Mouse (Mus musculus): ENCODE data around the gene Ndrg3. TPM values are rescaled to one million over a fixed set of nuclear protein-coding genes. Genes with fewer than 3 reads are reported as not detected.

The Ndrg3 gene
- polyA plus RNA-seq, 1 experiment from 2014 or later = 22.8 TPM

DNA sequence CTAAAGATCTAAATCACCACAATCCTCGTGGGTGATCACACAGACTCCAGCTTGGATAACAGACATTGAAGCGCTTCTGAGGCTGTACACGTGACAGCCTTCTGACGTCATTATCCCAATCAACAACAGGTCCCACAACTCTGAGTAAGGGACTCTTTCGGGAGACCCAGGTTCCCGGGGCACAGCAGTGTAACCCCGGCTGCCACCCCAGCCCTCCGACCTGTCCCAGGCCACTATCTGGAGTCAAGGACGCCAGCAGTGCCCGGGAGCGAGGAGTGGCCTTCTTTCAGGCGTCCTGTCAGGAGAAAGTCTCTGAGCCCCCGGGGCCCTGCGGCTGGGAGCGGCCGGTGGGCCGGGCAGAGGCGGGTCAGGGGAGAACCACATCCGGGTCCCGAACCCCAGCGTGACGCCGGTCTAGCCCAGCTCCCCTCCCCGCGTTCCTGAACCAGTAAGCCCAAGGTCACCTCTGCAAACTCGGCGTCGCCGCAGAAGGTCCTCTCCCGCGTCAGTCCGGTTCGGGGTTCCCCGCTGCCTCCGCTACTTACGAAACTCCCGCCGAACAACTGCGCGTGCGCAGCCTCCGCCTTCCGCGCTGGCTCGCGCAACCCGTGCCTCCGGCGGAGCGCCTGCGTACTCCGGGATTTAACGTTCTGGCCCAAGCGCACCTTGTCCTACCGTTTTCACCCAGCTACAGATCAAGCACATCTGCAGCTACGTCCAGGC lies 14.8 kb upstream of the Ndrg3 start, which contains the start of gene Dsn1:
Gene Dsn1 (minus strand): TSS at position 644 of the 723 bp plus-strand sequence.
- peak; percentile 81 for ATAC-seq
- DNase-seq (ENCODE audit: low spot score) = peak; percentile 93
- Histone ChIP-seq H3K9ac (replicated peaks; ENCODE audit: low read depth) (peak within 1 kb of the TSS; percentile 54), H3K9me3 (ENCODE audit: low read length) (no peaks in the 10 kb centered on the region), H3K4me3 (ENCODE audit: low read depth, low read length) (peak within 1 kb of the TSS; percentile 73), H3K27me3 (replicated peaks; ENCODE audit: insufficient read depth, low read length) (no peaks in the 10 kb centered on the region), H3K4me1 (ENCODE audit: insufficient read depth, low read depth, low read length) (peaks cover 9% of the 10 kb centered on the region; the same call in 1 of the 2 replicates), H3K36me3 (ENCODE audit: insufficient read depth, low read length) (no peaks in the 10 kb centered on the region), H3K4me2 (replicated peaks; ENCODE audit: low read depth, low read length) (peak within 1 kb of the TSS; percentile 96), H3K27ac (ENCODE audit: low read length) (peak within 1 kb of the TSS; percentile 20)
- under 1% methylated on average over 40 of the region's 56 CpGs for WGBS
- no peak for TF ChIP-seq EP300 (IDR thresholded peaks at IDR 0.05)
- no peak for TF ChIP-seq CTCF (IDR thresholded peaks at IDR 0.05)

DNA sequence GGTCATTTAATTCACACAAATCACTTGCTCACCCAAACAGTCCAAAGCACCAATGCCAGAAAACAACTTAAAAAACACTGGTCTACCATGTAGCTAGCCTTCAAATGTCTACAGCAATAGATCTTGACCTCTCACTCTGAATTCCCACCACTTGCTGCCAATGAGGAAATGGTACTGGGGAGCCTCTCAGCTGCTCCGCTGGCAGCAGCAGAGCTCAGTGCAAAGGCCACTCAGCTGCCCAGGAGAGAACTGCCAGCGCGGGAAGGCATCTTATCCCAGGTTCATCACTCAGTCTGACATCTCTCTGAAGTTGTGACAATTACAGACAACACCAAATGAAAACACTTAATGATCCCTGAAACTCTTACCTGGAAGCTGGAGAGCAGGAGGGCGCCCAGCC lies 10.5 kb upstream of the Ndrg3 start:
- Histone ChIP-seq H3K9me3 (ENCODE audit: low read length) (no peaks in the 10 kb centered on the region), H3K4me2 (replicated peaks; ENCODE audit: low read depth, low read length) (no peak overlapping the region), H3K27me3 (replicated peaks; ENCODE audit: insufficient read depth, low read length) (no peaks in the 10 kb centered on the region), H3K36me3 (ENCODE audit: insufficient read depth, low read length) (no peaks in the 10 kb centered on the region), H3K4me1 (ENCODE audit: insufficient read depth, low read depth, low read length) (peaks cover 7% of the 10 kb centered on the region; the same call in 1 of the 2 replicates), H3K27ac (ENCODE audit: low read length) (no peak overlapping the region), H3K9ac (replicated peaks; ENCODE audit: low read depth) (no peak overlapping the region), H3K4me3 (ENCODE audit: low read depth, low read length) (no peak overlapping the region)
- ATAC-seq (no peak), DNase-seq (ENCODE audit: low spot score) (no peak)
- 88% methylated on average over 4 of the region's 4 CpGs for WGBS
- no peak for TF ChIP-seq EP300 (IDR thresholded peaks at IDR 0.05)

DNA sequence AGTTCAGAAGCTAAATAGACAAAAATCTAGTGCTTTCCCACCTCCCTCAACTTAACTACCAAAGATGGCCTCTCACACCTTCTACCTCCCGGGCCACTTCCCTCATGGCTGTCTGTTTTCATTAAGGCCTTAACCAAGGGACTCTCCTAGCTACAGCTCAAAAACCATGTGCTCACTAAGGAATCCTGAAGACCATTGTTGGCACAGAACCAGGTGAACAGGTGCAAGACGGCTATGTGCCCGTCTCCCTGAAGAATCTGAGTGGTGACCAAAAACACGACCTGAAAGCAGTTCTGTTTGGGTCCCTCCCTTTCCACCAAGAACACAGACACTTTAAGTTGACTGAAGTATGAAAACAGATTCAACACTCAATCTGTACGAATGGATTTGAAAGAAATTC lies 6.4 kb upstream of the Ndrg3 start:
- TF ChIP-seq EP300 (IDR thresholded peaks at IDR 0.05) (no peak), CTCF (IDR thresholded peaks at IDR 0.05) (no peak)
- ATAC-seq (no peak), DNase-seq (ENCODE audit: low spot score) (no peak)
- Histone ChIP-seq H3K9ac (replicated peaks; ENCODE audit: low read depth) (no peak overlapping the region), H3K27ac (ENCODE audit: low read length) (no peak overlapping the region), H3K9me3 (ENCODE audit: low read length) (no peaks in the 10 kb centered on the region), H3K4me1 (ENCODE audit: insufficient read depth, low read depth, low read length) (no peaks in the 10 kb centered on the region), H3K27me3 (replicated peaks; ENCODE audit: insufficient read depth, low read length) (no peaks in the 10 kb centered on the region), H3K4me2 (replicated peaks; ENCODE audit: low read depth, low read length) (no peak overlapping the region), H3K36me3 (ENCODE audit: insufficient read depth, low read length) (no peaks in the 10 kb centered on the region), H3K4me3 (ENCODE audit: low read depth, low read length) (no peak overlapping the region)
- WGBS = 82% methylated on average over 5 of the region's 5 CpGs

DNA sequence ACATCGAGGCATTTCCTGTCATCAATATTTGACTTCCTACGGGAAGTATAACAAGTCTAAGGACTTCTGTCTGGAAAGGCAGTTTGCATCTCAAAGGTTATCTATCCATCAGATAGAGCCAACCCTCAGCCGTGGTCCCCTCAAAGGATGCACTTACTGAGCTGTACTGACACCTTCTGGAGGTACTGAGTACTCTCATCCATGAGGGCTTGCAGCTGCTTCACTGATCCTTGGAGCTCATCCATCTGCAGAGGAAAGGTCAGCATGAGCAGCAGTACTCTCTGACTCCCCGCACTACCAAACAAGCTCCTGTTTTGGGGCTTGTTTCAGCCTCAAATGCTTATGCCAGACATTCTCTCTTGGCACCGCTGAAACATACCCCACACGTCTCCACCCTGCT lies 4.7 kb upstream of the Ndrg3 start:
- peak; percentile 70 for DNase-seq (ENCODE audit: low spot score)
- ATAC-seq = no peak
- Histone ChIP-seq H3K27me3 (replicated peaks; ENCODE audit: insufficient read depth, low read length) (no peaks in the 10 kb centered on the region), H3K9ac (replicated peaks; ENCODE audit: low read depth) (no peak overlapping the region), H3K4me3 (ENCODE audit: low read depth, low read length) (no peak overlapping the region), H3K36me3 (ENCODE audit: insufficient read depth, low read length) (no peaks in the 10 kb centered on the region), H3K4me1 (ENCODE audit: insufficient read depth, low read depth, low read length) (no peaks in the 10 kb centered on the region), H3K4me2 (replicated peaks; ENCODE audit: low read depth, low read length) (no peak overlapping the region), H3K27ac (ENCODE audit: low read length) (no peak overlapping the region), H3K9me3 (ENCODE audit: low read length) (no peaks in the 10 kb centered on the region)
- TF ChIP-seq CTCF (IDR thresholded peaks at IDR 0.05) = peak; percentile 81
- TF ChIP-seq EP300 (IDR thresholded peaks at IDR 0.05) = no peak
- 49% methylated on average over 6 of the region's 6 CpGs for WGBS

DNA sequence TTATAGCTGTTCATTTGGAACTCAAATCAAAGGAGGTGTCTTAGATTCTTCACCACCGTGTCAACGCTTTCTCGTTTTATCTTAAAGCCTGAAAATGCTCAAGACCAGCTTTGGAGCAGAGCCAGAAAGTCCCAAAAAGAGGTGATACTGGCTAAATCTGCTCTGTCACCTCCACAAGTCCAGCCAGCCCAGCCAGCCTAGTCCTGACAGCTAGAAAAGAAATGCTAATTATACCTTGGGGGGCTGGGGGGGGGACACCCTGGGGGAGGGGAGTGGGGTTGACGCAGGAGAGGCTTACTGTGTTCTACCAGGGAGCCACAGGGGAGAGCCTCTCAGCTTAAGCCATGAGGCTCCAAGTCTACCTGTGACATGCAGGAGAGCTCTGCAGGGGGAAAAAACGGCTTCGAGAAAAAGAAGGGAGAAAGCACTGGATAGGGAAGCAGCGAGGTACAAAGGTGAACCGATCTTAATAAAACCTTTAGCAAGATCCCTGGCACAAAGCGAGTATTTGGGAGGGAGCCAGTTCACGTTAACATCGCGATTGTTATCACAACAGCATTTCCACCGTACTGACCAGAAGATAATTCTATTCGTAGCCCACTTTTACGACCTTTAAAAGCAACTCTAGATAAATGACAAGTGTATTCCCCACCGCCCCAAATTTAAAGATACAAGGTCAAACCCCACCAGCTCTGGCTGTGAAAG lies 977 bp downstream of the Ndrg3 start:
- Histone ChIP-seq H3K36me3 (ENCODE audit: insufficient read depth, low read length) (no peaks in the 10 kb centered on the region), H3K27me3 (replicated peaks; ENCODE audit: insufficient read depth, low read length) (no peaks in the 10 kb centered on the region), H3K9me3 (ENCODE audit: low read length) (no peaks in the 10 kb centered on the region), H3K4me2 (replicated peaks; ENCODE audit: low read depth, low read length) (peak overlapping the region; percentile 97), H3K4me1 (ENCODE audit: insufficient read depth, low read depth, low read length) (peaks cover 3% of the 10 kb centered on the region; the same call in 1 of the 2 replicates), H3K9ac (replicated peaks; ENCODE audit: low read depth) (peak overlapping the region; percentile 76; the same call in 1 of the 2 replicates), H3K4me3 (ENCODE audit: low read depth, low read length) (peak overlapping the region; percentile 76), H3K27ac (ENCODE audit: low read length) (no peak overlapping the region)
- DNase-seq (ENCODE audit: low spot score) = no peak
- WGBS = 6% methylated on average over 16 of the region's 16 CpGs
- TF ChIP-seq EP300 (IDR thresholded peaks at IDR 0.05) (no peak), CTCF (IDR thresholded peaks at IDR 0.05) (no peak)
- ATAC-seq = no peak

- ATAC-seq = no peak
- TF ChIP-seq CTCF (IDR thresholded peaks at IDR 0.05) (no peak), EP300 (IDR thresholded peaks at IDR 0.05) (no peak)
Observed at GRCm38 (mm10) chr2:156987316-156987715, 4.5 kb downstream of the Ndrg3 start.

More at GRCm38 (mm10) chr2:156987316-156987715, 4.5 kb downstream of the Ndrg3 start:
- no peaks in the 10 kb centered on the region for H3K36me3 ChIP-seq (ENCODE audit: insufficient read depth, low read length)
- H3K4me1 ChIP-seq (ENCODE audit: insufficient read depth, low read depth, low read length) = peaks cover 3% of the 10 kb centered on the region; the same call in 1 of the 2 replicates
- no peak overlapping the region for H3K4me2 ChIP-seq (replicated peaks; ENCODE audit: low read depth, low read length)
- WGBS = 67% methylated on average over 3 of the region's 3 CpGs
- H3K9me3 ChIP-seq (ENCODE audit: low read length) = no peaks in the 10 kb centered on the region
- no peak for DNase-seq (ENCODE audit: low spot score)
- no peak overlapping the region for H3K27ac ChIP-seq (ENCODE audit: low read length)
- no peak overlapping the region for H3K9ac ChIP-seq (replicated peaks; ENCODE audit: low read depth)
- H3K4me3 ChIP-seq (ENCODE audit: low read depth, low read length) = no peak overlapping the region
- no peaks in the 10 kb centered on the region for H3K27me3 ChIP-seq (replicated peaks; ENCODE audit: insufficient read depth, low read length)
